Mouse (Mus musculus) embryonic facial prominence, embryonic 15.5 days (tissue): ENCODE data around the gene Klf12. TPM values are rescaled to one million over a fixed set of nuclear protein-coding genes. Genes with fewer than 3 reads are reported as not detected.

ENCODE experiments used
- ATAC-seq: fragments of 200-750 bp; cut with Nextera tagmentation; 2 replicates; pipeline ENCODE4 v1.8.0; 2017; ENCODE audit warnings: low read depth, moderate TSS enrichment; ENCODE audit not compliant: insufficient number of reproducible peaks, low FRiP score, low TSS enrichment
- H3K27ac ChIP-seq: fragments of 300-500 bp; sonication (generic); replicated peaks from 2 replicates; pipeline ENCODE4 v1.5.1; 2015; ENCODE audit warnings: mild to moderate bottlenecking, inconsistent platforms
- H3K27me3 ChIP-seq: fragments of 300-500 bp; sonication (generic); 2 replicates; pipeline ENCODE4 v1.6.1; 2015; ENCODE audit warnings: inconsistent platforms
- H3K36me3 ChIP-seq: fragments of 300-500 bp; sonication (generic); 2 replicates; pipeline ENCODE4 v1.6.1; 2015; ENCODE audit warnings: mild to moderate bottlenecking, inconsistent platforms
- H3K4me1 ChIP-seq: fragments of 300-500 bp; sonication (generic); 2 replicates; pipeline ENCODE4 v1.6.1; 2015; ENCODE audit warnings: inconsistent platforms
- H3K4me2 ChIP-seq: fragments of 300-500 bp; sonication (generic); replicated peaks from 2 replicates; pipeline ENCODE4 v1.6.1; 2015; ENCODE audit warnings: mild to moderate bottlenecking, inconsistent platforms
- H3K4me3 ChIP-seq: fragments of 300-500 bp; sonication (generic); replicated peaks from 2 replicates; pipeline ENCODE4 v1.5.1; 2015; ENCODE audit warnings: mild to moderate bottlenecking, inconsistent platforms
- H3K9ac ChIP-seq: fragments of 300-500 bp; sonication (generic); 2 replicates; pipeline ENCODE4 v1.6.1; 2015; ENCODE audit warnings: inconsistent platforms
- H3K9me3 ChIP-seq: fragments of 300-500 bp; sonication (generic); replicated peaks from 2 replicates; pipeline ENCODE4 v1.6.1; 2016; ENCODE audit warnings: inconsistent platforms
- whole genome bisulfite sequencing: fragments of 180-500 bp; shearing (Covaris S2); methylation state at CpG from one replicate; pipeline ENCODE4 v1.1.7; 2015; 5-methylcytosine and 5-hydroxymethylcytosine counted together
- polyA plus RNA-seq: library from polyadenylated mRNA; unstranded; fragments of >200 nt; fragmentation: Nextera tagmentation; extraction: Ambion mirVana; gene quantifications from 2 replicates; pipeline ENCODE4 v1.2.1, GENCODE M21; 2015

Klf12 gene
- polyA plus RNA-seq, 1 experiment from 2014 or later: 25.6 TPM

- Histone ChIP-seq H3K4me2 (no peak overlapping the region), H3K27ac (no peak overlapping the region), H3K9me3 (no peaks in the 10 kb centered on the region), H3K4me3 (no peak overlapping the region), H3K4me1 (no peaks in the 10 kb centered on the region), H3K27me3 (no peaks in the 10 kb centered on the region), H3K36me3 (no peaks in the 10 kb centered on the region), H3K9ac (no peak overlapping the region)
- WGBS: 78% methylated on average over 1 of the region's 1 CpGs
- no peak for ATAC-seq
Observed at GRCm38 (mm10) chr14:100231384-100231783, 53.1 kb downstream of the Klf12 start.

GRCm38 (mm10) chr14:100228120-100228519, 56.4 kb downstream of the Klf12 start:
- Histone ChIP-seq H3K9me3 (no peaks in the 10 kb centered on the region), H3K4me2 (no peak overlapping the region), H3K36me3 (no peaks in the 10 kb centered on the region), H3K9ac (no peak overlapping the region), H3K4me1 (no peaks in the 10 kb centered on the region), H3K27ac (no peak overlapping the region), H3K27me3 (no peaks in the 10 kb centered on the region), H3K4me3 (no peak overlapping the region)
- 92% methylated on average over 6 of the region's 6 CpGs for WGBS
- no peak for ATAC-seq

GRCm38 (mm10) chr14:100227717-100228116, 56.8 kb downstream of the Klf12 start:
- Histone ChIP-seq H3K4me3 (no peak overlapping the region), H3K27ac (no peak overlapping the region), H3K27me3 (no peaks in the 10 kb centered on the region), H3K4me1 (no peaks in the 10 kb centered on the region), H3K36me3 (no peaks in the 10 kb centered on the region), H3K9me3 (no peaks in the 10 kb centered on the region), H3K4me2 (no peak overlapping the region), H3K9ac (no peak overlapping the region)
- WGBS: 93% methylated on average over 6 of the region's 6 CpGs
- ATAC-seq: no peak

- Histone ChIP-seq H3K4me1 (no peaks in the 10 kb centered on the region), H3K9ac (no peak overlapping the region), H3K36me3 (no peaks in the 10 kb centered on the region), H3K4me2 (no peak overlapping the region), H3K9me3 (no peaks in the 10 kb centered on the region), H3K27ac (no peak overlapping the region), H3K4me3 (no peak overlapping the region), H3K27me3 (no peaks in the 10 kb centered on the region)
- WGBS: 38% methylated on average over 4 of the region's 4 CpGs
- ATAC-seq: no peak
Observed at GRCm38 (mm10) chr14:100224151-100224550, 60.3 kb downstream of the Klf12 start.

GRCm38 (mm10) chr14:100222260-100222659, 62.2 kb downstream of the Klf12 start:
- Histone ChIP-seq H3K9ac (no peak overlapping the region), H3K9me3 (no peaks in the 10 kb centered on the region), H3K4me2 (no peak overlapping the region), H3K4me1 (no peaks in the 10 kb centered on the region), H3K27ac (no peak overlapping the region), H3K36me3 (no peaks in the 10 kb centered on the region), H3K4me3 (no peak overlapping the region), H3K27me3 (no peaks in the 10 kb centered on the region)
- no peak for ATAC-seq
- WGBS: 80% methylated on average over 4 of the region's 4 CpGs

- WGBS: 48% methylated on average over 4 of the region's 4 CpGs
- H3K9me3 ChIP-seq: no peaks in the 10 kb centered on the region
Observed at GRCm38 (mm10) chr14:100215213-100215785, 69.2 kb downstream of the Klf12 start.

GRCm38 (mm10) chr14:100213066-100213465, 71.4 kb downstream of the Klf12 start:
- Histone ChIP-seq H3K4me1 (peaks cover 11% of the 10 kb centered on the region; the same call in 1 of the 2 replicates), H3K9ac (no peak overlapping the region), H3K27ac (no peak overlapping the region), H3K4me2 (no peak overlapping the region), H3K36me3 (no peaks in the 10 kb centered on the region), H3K4me3 (no peak overlapping the region), H3K27me3 (no peaks in the 10 kb centered on the region), H3K9me3 (no peaks in the 10 kb centered on the region)
- WGBS: 67% methylated on average over 7 of the region's 7 CpGs
- no peak for ATAC-seq

More at GRCm38 (mm10) chr14:100215213-100215785, 69.2 kb downstream of the Klf12 start:
- Histone ChIP-seq H3K4me3 (no peak overlapping the region), H3K27ac (no peak overlapping the region), H3K4me1 (peaks cover 11% of the 10 kb centered on the region; the same call in 1 of the 2 replicates), H3K36me3 (no peaks in the 10 kb centered on the region), H3K27me3 (no peaks in the 10 kb centered on the region), H3K4me2 (no peak overlapping the region), H3K9ac (no peak overlapping the region)
- no peak for ATAC-seq

- Histone ChIP-seq H3K4me2 (no peak overlapping the region), H3K27ac (no peak overlapping the region), H3K4me3 (no peak overlapping the region), H3K4me1 (peaks cover 11% of the 10 kb centered on the region; the same call in 1 of the 2 replicates), H3K9ac (no peak overlapping the region), H3K36me3 (no peaks in the 10 kb centered on the region), H3K9me3 (no peaks in the 10 kb centered on the region), H3K27me3 (no peaks in the 10 kb centered on the region)
- WGBS: 80% methylated on average over 4 of the region's 4 CpGs
- no peak for ATAC-seq
Observed at GRCm38 (mm10) chr14:100211826-100212117, 72.7 kb downstream of the Klf12 start.

- H3K27me3 ChIP-seq: no peaks in the 10 kb centered on the region
- H3K36me3 ChIP-seq: no peaks in the 10 kb centered on the region
- WGBS: 52% methylated on average over 11 of the region's 11 CpGs
- H3K4me3 ChIP-seq: no peak overlapping the region
- H3K4me2 ChIP-seq: no peak overlapping the region
- ATAC-seq: no peak
- H3K27ac ChIP-seq: no peak overlapping the region
- no peaks in the 10 kb centered on the region for H3K9me3 ChIP-seq
- H3K9ac ChIP-seq: no peak overlapping the region
- H3K4me1 ChIP-seq: peaks cover 11% of the 10 kb centered on the region; the same call in 1 of the 2 replicates
Observed at GRCm38 (mm10) chr14:100211036-100211825, 73.2 kb downstream of the Klf12 start.

- Histone ChIP-seq H3K9me3 (no peaks in the 10 kb centered on the region), H3K4me2 (no peak overlapping the region), H3K36me3 (no peaks in the 10 kb centered on the region), H3K9ac (no peak overlapping the region), H3K27ac (no peak overlapping the region), H3K4me3 (no peak overlapping the region), H3K4me1 (peaks cover 11% of the 10 kb centered on the region; the same call in 1 of the 2 replicates), H3K27me3 (no peaks in the 10 kb centered on the region)
- ATAC-seq: no peak
- WGBS: 39% methylated on average over 12 of the region's 12 CpGs
Observed at GRCm38 (mm10) chr14:100209814-100210419, 74.6 kb downstream of the Klf12 start.

GRCm38 (mm10) chr14:100207081-100207480, 77.4 kb downstream of the Klf12 start:
- Histone ChIP-seq H3K4me3 (no peak overlapping the region), H3K4me1 (peaks cover 13% of the 10 kb centered on the region; the same call in 1 of the 2 replicates), H3K27ac (no peak overlapping the region), H3K9ac (no peak overlapping the region), H3K27me3 (no peaks in the 10 kb centered on the region), H3K9me3 (no peaks in the 10 kb centered on the region), H3K4me2 (no peak overlapping the region), H3K36me3 (no peaks in the 10 kb centered on the region)
- ATAC-seq: no peak
- WGBS: 89% methylated on average over 3 of the region's 3 CpGs
